Mouse (Mus musculus) megakaryocyte, embryonic 14.5 days (primary cell): Measurements from ENCODE around the gene Dennd1a. TPM values are rescaled to one million over a fixed set of nuclear protein-coding genes. Genes with fewer than 3 reads are reported as not detected.

Experiments
- H3K27me3 ChIP-seq: replicated peaks from 2 replicates; pipeline ENCODE3; 2012; ENCODE audit warnings: inconsistent platforms
- H3K36me3 ChIP-seq: replicated peaks from 2 replicates; pipeline ENCODE3; 2012; ENCODE audit warnings: low read length, inconsistent platforms, mixed read lengths
- H3K4me1 ChIP-seq: 2 replicates; pipeline ENCODE4 v1.6.1; 2012; ENCODE audit warnings: inconsistent platforms
- H3K4me3 ChIP-seq: replicated peaks from 2 replicates; pipeline ENCODE3; 2012; ENCODE audit warnings: moderate library complexity, mild to moderate bottlenecking, inconsistent platforms
- H3K9me3 ChIP-seq: 2 replicates; pipeline ENCODE4 v1.6.1; 2012; ENCODE audit warnings: inconsistent platforms
- FLI1 ChIP-seq: IDR thresholded peaks from 2 replicates; pipeline ENCODE4 v1.6.1; 2012; ENCODE audit warnings: low read length, inconsistent platforms, mixed read lengths
- GATA1 ChIP-seq: IDR thresholded peaks from 3 replicates; pipeline ENCODE4 v1.6.1; 2012; ENCODE audit warnings: mixed read lengths, low read length, inconsistent platforms, borderline replicate concordance
- polyA plus RNA-seq: library from polyadenylated mRNA; stranded (reverse); fragments of >175 nt; gene quantifications from 2 replicates; pipeline ENCODE4 v1.2.3, GENCODE M21; 2012; ENCODE audit warnings: low replicate concordance; ENCODE audit not compliant: insufficient read depth

The Dennd1a gene
- polyA plus RNA-seq, 1 experiment, result 25.6 TPM

DNA sequence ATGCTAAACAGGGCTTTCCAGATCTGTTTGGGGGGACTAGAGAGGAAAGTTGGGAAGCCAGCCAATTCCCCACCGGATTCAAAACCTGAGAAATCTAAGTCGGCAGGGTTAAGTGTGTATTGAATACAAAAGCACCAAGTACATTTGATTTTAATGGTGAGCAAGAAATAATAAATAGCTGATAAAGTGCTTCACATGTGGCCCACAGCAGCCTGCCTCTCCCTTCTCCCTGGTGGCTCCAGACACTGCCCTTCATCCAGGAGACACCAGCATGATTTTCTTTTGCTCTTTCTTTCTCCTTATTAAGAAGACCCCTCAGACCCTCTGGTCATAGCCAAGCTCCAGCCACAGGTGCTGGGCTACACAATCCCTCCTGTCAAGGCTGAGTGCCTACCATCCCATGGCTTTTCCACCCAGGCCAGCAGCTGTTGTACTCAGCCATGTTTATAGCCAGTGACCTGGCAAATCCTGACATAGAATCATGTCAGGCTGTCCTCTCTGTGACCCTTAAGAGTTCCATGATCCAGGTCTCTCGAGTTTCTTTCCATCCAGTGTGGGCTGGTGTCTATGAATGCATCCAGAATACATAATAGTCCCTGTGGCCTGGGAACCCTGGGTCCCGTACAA is 467.6 kb downstream of the Dennd1a start:
- Histone ChIP-seq H3K4me1 (peaks cover 9% of the 10 kb centered on the region; the same call in 1 of the 2 replicates), H3K9me3 (no peaks in the 10 kb centered on the region), H3K36me3 (peaks cover 27% of the 10 kb centered on the region), H3K4me3 (no peak overlapping the region), H3K27me3 (no peaks in the 10 kb centered on the region)
- no peak for TF ChIP-seq GATA1
- no peak for TF ChIP-seq FLI1

DNA sequence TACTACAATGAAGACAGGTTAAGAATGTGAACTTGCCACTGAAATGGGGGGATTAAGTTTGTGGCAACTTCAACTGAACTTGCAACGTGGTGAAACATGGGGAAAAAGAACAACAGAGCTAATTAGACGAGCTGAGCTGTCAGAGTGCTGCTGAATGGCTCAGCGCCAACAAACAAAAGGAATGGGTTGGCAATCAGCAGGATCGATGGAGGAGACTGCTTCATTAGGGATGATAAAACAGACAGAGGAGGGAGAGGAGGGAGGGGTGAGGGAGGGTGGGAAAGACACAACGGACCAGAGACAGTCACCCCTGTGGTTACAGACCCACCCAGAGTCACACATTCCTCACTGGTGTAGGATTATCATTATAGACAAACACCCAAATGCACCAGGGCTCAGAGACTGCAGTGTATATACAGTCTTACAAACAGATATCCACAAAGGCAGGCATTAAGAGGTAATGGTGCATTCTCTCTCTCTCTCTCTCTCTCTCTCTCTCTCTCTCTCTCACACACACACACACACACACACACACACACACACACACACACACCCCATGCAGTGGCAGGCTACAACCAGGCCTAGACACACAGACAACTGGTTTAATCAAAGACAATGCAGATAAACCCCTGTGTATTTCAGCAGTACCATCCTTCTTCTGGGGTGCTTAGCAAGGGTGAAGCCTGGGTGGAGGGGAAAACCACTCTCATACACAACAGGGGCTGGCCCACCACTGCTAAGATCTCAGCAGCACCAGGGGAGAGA is 468.2 kb downstream of the Dennd1a start:
- Histone ChIP-seq H3K36me3 (peaks cover 26% of the 10 kb centered on the region), H3K9me3 (no peaks in the 10 kb centered on the region), H3K4me3 (no peak overlapping the region), H3K4me1 (peaks cover 9% of the 10 kb centered on the region; the same call in 1 of the 2 replicates), H3K27me3 (no peaks in the 10 kb centered on the region)
- TF ChIP-seq GATA1 (no peak), FLI1 (no peak)

DNA sequence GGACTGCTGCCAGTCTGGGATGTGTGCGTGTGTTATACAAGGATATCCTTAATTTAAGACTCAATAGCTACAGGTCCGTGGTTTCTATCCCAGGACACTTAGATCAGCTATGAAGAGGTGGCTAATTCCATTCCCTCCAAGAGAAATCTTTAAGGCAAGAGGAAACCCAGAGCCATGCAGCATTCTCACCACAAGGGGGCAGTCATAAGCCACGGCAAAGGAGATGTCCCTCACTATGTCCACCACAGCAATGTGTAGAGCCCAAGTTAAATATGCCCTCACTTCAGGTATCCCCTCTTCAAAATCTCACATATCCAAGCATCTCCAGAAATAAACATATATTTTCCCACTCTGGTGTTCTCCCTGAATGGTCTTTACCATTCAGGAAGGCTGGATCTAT is 471.5 kb downstream of the Dennd1a start:
- Histone ChIP-seq H3K27me3 (no peaks in the 10 kb centered on the region), H3K36me3 (peaks cover 47% of the 10 kb centered on the region), H3K4me1 (peaks cover 6% of the 10 kb centered on the region; the same call in 1 of the 2 replicates), H3K4me3 (no peak overlapping the region), H3K9me3 (no peaks in the 10 kb centered on the region)
- TF ChIP-seq FLI1, result no peak
- no peak for TF ChIP-seq GATA1

DNA sequence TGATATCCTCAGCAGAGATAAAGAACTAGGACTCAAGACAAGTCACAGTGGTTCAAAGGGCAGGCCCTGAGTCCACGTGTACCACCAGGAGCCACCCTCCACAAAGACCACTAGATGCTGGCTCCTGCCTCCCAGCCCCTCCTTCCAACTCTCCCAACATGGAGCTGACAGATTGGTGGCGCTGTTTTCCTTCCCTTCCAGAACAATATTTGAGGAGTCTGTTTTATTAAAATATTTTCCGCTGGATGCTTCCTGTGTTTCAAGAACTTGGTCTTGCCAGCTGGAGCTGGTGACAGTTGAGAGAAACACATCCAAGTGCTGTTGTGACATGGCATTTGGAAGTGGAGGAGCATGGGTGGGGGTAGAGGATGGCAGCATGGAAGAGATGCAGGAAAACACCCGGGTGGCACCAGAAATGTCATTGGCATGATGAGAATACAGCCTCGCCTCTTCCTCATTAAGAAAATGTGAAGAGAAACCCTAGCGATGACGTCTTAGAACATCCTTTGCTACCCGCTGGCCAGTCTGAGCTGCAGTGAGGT is 472.3 kb downstream of the Dennd1a start:
- no peaks in the 10 kb centered on the region for H3K9me3 ChIP-seq
- no peak overlapping the region for H3K4me3 ChIP-seq
- TF ChIP-seq GATA1, result no peak
- no peak for TF ChIP-seq FLI1
- H3K4me1 ChIP-seq, result peaks cover 6% of the 10 kb centered on the region; the same call in 1 of the 2 replicates
- H3K27me3 ChIP-seq, result no peaks in the 10 kb centered on the region
- H3K36me3 ChIP-seq, result peaks cover 54% of the 10 kb centered on the region

DNA sequence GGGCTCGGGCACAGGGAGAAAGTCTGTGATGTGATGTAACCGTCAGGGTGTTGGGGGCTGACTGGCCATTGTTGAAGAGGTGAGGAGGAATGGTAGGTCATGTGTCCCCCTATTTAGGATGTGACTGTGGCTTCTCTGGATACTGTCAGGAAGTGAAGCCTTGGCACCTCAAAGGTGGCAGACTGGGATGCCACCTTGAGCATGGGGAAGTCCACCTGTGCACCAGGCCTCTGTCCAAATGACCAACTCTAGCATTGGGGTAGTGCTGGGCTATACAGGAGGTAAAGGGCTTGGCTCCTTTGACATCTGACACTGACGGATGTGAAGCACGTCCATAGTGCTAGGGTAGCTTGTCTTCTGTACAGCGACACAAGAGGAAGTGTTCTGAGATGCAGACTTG is 474.8 kb downstream of the Dennd1a start:
- TF ChIP-seq FLI1 (no peak), GATA1 (no peak)

DNA sequence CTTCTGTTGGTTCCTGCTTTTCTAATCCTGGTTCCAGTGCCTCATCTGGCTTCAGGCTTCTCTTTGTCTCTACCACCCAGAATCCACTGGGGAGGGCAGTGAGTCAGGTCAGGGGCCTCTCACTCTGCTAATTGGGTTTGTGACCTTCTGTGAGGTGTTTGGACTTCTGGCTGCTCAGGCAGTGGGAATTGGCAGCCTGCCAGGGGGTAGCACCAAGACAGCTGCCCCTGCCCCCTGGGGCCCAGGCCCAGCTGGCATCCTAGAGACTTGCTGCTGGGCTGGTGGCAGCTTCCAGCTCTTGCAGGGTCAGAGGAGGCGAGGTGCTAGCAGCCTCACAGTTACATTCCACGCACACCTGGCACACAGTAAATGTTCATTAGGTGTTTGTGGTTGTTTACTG is 475.5 kb downstream of the Dennd1a start:
- Histone ChIP-seq H3K4me3 (no peak overlapping the region), H3K36me3 (peaks cover 63% of the 10 kb centered on the region), H3K4me1 (no peaks in the 10 kb centered on the region), H3K9me3 (no peaks in the 10 kb centered on the region), H3K27me3 (peaks cover 5% of the 10 kb centered on the region)
- TF ChIP-seq FLI1 (no peak), GATA1 (no peak)

More for the DNA sequence above, 474.8 kb downstream of the Dennd1a start:
- Histone ChIP-seq H3K4me3 (no peak overlapping the region), H3K9me3 (no peaks in the 10 kb centered on the region), H3K27me3 (peaks cover 2% of the 10 kb centered on the region), H3K4me1 (peaks cover 2% of the 10 kb centered on the region; the same call in 1 of the 2 replicates), H3K36me3 (peaks cover 63% of the 10 kb centered on the region)

DNA sequence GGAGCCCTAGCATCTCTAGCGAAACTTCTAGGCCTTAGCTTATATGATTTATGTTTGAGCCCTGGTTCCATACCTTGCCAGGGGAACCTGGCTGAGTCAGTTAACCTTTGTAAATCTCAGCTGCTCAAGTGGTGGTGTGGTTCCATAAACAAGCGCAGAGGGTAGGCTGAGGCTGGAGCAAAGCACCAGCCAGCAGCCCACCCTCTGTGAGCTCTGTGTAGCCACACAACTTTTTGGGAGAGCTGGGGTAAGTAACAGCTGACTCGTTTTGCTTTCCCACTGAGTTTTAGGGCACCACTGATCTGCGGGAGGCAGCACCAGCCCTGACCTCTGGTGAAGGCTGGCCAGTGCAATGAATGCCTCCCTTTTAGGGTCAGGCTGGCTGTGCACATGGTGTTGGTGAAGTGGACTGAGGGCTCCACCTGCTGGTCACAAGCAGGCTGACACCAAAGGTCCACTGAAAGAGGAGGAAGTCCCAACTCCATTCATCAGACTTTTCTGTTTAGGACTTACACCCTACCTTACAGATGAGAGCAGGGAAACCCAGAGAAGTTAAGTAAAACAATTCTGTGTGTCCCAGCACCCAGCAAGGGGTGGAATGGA is 484.5 kb downstream of the Dennd1a start:
- no peak overlapping the region for H3K4me3 ChIP-seq
- H3K4me1 ChIP-seq, result peaks cover 17% of the 10 kb centered on the region
- peaks cover 10% of the 10 kb centered on the region for H3K27me3 ChIP-seq
- TF ChIP-seq FLI1 (no peak), GATA1 (no peak)
- no peaks in the 10 kb centered on the region for H3K9me3 ChIP-seq
- peaks cover 51% of the 10 kb centered on the region for H3K36me3 ChIP-seq

DNA sequence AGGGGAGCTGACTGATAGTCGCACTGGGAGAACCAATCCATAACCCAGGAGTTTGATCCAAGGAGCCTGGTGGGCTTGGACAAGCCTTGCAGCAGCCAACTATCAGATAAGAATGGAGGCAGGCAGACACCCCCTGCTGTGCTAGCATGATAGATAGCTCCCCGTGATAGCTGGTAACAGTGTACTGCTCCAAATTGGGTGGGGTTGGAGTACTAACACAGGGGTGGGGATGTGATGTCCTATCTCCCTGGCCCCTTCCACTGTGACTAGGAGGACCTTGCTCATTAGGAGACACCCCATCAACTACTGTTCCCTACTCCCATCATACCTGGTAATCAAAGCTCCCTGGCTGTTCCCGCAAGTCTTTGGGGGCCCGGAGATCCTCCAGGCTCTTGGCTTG is 485.5 kb downstream of the Dennd1a start:
- Histone ChIP-seq H3K27me3 (peaks cover 12% of the 10 kb centered on the region), H3K36me3 (peaks cover 49% of the 10 kb centered on the region)

DNA sequence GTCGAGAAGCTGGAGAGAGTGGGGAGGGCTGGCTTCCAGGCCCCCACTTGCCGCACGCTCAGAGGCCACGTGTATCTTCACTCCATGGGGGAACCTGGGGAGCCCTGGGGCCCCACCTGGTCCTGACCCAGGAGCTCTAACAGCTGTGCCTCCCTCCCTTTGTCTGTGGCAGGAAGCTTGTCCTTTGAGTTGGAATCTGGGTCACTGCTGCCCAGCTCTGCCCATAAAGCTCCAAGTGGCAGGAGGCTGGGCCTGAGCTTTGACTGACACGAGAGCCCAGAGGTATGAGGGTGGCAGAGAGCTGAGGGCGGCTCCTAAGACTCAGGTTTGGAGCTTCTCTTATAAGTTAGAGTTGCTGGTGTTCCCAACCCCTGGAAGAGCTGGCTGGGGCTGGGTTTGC is 488.1 kb downstream of the Dennd1a start:
- Histone ChIP-seq H3K27me3 (peaks cover 35% of the 10 kb centered on the region), H3K4me1 (peaks cover 21% of the 10 kb centered on the region), H3K36me3 (peaks cover 38% of the 10 kb centered on the region), H3K4me3 (no peak overlapping the region), H3K9me3 (no peaks in the 10 kb centered on the region)
- TF ChIP-seq GATA1, result no peak
- TF ChIP-seq FLI1, result no peak

More for the DNA sequence above, 485.5 kb downstream of the Dennd1a start:
- TF ChIP-seq FLI1, result no peak
- no peak for TF ChIP-seq GATA1
- H3K9me3 ChIP-seq, result no peaks in the 10 kb centered on the region
- peaks cover 17% of the 10 kb centered on the region for H3K4me1 ChIP-seq
- no peak overlapping the region for H3K4me3 ChIP-seq
